Mouse (Mus musculus) right cerebral cortex, adult 2 months (tissue): ENCODE measurements around the gene Car14.
A peak's percentile ranks its signal among the peaks of the same experiment; 100 is the strongest.
"Not testable (repeated sequence)": the region's sequence is repeated elsewhere in the genome, so short reads cannot be mapped to it uniquely, and the experiment has no call there.

Experiments
- DNase-seq, 2 experiments: peaks; one replicate each; pipeline ENCODE4 v3.0.0; 2021 to 2022; ENCODE audit warnings: low spot score in 2 of 2

Car14 gene

GRCm38 (mm10) chr3:95904568-95904967 lies at the start of gene Car14:
Gene Car14, minus strand, starts transcription at chr3:95904691.
- no peak for DNase-seq

DNA sequence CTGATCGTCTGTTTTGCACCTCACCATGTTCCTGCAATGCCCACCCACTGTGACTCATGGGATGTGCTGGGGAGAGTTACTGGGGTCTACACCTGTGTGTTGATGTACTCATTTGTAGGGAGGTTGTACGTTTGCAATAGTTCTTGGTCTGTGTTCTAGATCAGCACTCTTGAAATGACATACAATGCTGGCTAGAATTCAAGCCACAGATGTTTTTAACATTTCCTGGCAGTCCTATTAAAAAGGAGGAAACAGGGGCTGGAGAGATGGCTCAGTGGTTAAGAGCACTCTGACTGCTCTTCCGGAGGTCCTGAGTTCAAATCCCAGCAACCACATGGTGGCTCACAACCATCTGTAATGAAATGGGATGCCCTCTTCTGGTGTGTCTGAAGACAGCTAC lies 49.0 kb upstream of the Car14 start:
- no peak for DNase-seq

DNA sequence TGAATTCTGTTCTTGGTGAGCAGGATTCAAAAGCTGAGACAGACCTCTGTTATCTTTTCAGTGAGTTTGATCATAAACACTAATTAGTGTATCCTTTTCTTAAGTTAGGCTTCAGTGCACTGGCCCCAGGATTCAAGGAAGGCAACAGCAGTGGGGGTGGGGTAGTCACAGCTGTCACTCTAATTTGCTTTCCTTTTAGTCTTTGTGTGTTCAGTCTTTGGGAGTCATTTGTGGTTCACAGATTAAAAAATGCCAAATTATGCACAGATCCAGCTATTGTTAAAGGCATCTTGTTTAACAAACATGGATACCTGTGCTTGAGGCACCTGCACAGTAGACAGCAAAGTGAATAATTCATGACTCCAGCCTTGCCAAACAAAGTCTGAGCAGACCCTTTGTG lies 48.5 kb upstream of the Car14 start:
- DNase-seq, result no peak

GRCm38 (mm10) chr3:95951566-95951965 lies 47.1 kb upstream of the Car14 start:
- DNase-seq, result not testable (repeated sequence)

DNA sequence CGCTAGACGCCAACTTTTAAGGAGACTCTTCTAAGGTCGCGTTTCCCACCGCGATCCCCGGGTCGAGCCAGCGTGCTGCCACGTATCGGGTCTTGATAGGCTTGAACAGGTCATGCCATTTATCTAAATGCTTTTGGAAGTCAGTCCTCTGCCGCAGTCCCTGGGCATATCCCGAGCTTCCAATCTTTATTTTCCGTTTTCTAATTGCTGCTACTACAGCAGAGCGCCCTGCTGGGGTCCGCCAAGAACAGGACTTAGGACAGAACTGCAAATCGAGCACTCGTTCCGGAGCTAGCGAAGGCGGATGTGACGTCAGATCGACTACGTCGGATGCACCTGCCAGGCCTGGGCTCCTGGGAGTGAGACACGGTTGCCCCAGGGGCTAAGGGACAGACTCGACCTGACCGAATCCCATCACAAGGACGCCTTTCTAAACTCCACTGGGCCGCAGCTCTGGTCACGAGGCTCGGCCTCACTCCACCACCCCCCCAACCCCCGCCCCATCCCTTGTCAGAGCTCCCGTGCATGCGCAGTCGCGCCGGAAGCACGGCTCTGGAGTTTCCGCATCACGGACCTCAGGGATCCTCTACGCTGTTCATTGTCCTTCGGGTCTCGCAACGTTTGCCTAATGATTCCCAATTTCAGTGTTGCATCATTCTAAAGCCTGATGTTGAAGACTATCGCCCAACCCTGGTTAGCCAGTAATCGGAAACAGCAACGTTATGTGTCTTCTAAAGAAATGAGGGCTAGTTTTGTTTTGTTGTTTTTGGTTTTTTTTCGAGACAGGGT lies 46.5 kb upstream of the Car14 start:
- peak; percentile 88 to 97 for DNase-seq

- no peak for DNase-seq
These were observed 43.8 kb upstream of the Car14 start for GRCm38 (mm10) chr3:95948325-95948724.

DNA sequence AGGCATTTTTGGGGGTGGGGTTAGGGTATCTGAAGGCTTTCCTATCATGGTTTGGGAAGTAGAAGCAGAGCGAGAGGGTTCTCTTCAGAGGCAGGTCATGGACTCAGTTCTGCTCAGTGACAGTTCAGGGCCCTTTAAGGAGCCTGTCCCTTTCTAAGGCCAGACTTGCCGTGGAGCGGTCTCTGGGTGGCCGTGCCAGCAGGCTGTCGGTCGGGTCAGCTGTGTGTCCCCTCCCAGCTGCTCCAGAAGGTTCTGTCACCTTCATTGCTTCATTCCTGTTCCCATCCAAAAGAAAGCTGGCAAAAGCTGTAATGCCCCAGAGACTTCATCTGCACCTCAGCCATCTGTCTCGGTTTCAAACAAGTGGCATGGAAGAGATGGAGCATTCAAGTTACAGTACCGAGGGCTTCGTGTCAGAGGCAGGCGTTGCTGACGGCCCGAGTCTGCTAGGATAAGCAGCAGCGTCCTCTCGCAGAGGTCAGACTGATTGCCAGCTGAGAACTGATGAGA lies 41.3 kb upstream of the Car14 start:
- no peak for DNase-seq

GRCm38 (mm10) chr3:95944742-95945141 lies 40.3 kb upstream of the Car14 start:
- DNase-seq, result no peak

- DNase-seq, result no peak
These were observed 38.7 kb upstream of the Car14 start for GRCm38 (mm10) chr3:95943226-95943625.

DNA sequence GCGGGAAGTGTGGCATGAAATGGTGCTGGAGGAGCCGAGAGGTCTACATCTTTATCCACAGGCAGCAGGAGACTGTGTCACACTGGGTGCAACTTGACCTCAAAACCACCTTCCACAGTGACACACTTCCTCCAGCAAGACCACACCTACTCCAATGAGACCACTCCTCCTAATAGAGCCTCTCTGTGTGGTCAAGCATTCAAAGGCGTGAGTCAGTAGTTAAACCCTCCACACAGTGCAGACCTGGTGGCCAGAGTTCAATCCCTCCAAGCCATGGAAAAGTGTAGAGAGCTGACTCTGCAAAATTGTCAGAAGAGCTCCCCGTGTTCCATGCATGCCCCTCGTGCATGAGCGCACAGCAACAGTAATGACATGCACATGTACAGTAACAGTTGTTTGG lies 38.3 kb upstream of the Car14 start:
- no peak for DNase-seq

DNA sequence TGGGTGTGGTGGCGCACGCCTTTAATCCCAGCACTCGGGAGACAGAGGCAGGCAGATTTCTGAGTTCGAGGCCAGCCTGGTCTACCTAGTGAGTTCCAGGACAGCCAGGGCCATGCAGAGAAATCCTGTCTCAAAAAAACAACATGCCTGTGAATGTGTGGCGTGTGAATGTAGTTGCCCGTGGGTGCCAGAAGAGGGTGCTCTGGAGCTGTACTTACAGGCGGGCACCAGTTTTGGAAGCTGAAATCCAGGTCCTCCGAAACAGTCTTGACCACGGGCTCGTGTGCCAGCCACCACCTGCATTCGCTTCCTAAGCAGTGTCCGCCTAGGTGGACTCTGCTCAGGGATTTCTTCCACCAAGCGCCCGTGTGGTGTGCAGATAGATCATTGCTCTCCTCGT lies 34.3 kb upstream of the Car14 start:
- no peak for DNase-seq

DNA sequence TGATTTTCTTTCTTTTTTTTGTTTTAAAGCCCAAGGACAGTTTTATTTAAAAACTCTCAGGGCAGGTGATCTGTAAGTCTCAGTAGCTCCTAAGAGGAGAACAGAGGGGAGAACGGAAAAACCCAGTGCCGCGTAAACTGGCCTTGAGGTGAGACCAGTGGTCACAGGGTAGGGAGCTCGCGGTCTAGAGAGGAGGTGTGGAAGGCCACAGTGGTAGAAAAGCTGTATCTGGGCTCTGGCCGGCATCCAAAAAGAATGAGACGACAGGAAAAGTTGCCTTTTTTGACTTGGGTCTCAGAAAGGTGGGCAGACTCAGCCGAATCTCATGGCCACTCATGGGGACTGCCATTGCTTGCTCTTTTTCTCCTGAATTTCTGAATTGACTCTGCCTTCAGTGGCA lies 33.7 kb upstream of the Car14 start:
- no peak for DNase-seq

DNA sequence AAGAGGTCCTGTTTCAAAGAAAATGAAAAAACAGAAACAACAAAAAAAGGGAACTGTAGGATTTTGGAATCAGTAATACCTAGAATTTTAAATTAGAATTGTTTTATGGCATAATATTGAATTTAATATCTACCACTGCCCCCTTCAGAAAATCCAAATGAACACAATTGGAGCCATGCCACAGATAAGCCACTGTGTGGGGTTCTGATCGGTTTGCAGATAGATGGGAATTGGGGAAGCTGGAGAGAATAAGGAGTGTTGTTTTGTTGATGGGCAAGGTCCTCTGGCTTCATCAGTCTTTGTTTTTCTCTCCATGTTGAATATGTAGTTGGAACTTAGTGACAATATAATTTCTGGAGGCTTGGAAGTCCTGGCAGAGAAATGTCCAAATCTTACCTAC lies 30.0 kb upstream of the Car14 start:
- no peak for DNase-seq

DNA sequence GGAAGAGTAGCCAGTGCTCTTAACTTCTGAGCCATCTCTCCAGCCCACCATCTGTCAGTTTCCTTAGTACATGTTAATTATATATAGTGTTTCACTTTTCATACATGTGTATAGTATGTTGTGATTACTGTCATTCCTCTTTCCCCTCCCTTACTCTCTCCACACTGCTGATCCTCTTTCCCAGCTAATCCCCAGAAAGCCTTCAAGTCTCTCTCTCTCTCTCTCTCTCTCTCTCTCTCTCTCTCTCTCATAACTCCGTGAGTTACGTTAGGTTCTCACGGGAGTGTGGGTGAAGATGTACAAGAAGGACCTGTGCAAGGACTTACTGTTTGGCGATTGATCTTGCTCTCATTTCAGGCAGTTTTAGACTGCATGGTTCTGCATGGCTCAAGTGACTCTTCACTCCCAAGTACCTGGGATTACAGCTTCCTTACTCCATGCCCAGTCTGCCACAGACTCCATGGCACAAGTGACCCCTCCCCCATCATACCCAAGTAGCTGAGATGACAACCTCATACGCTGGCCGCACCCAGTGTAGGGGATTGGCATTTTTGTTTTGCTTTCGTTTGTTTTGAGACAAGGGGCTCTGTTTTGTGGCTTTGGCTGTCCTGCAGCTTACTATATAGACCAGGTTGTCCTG lies 28.7 kb upstream of the Car14 start:
- DNase-seq, result no peak

DNA sequence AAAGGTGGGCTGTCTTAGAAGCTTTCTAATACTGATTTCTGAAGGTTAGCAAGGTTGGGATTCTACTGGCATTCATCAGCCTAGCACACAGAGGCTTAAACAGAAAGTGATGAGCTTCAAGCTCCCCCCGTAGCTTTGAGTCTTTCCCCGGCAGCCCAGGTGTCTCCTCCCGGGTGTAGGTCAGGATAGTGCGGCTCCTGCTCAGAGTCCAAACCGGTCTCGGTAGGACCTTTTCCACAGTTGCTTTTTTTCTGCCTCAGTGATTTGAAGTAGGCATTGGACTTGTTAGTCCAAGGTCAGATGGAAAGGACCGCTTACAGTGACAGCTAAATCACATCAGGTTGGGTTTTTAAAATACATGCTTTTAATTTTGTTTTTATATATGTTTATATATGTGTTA lies 28.1 kb upstream of the Car14 start:
- DNase-seq, result no peak

DNA sequence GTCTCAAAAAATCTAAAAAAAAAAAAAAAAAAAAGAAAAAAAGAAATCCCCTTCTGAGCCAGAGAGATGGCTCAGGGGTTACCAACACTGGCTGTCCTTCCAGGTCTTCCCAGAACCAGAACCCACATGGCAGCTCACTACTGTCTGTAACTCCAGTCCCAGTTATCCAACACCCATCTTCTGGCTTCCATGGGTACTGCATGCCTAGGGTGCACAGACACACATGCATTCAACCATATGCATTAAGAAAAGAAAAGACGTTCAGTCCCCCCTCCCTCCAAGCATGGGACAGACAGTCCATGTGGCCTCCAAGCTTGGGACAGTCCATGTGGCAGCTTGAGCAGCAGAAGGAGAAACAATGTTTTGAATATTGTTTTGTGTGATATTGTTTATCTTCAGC lies 27.7 kb upstream of the Car14 start:
- DNase-seq, result no peak

- DNase-seq, result no peak
These were observed 27.0 kb upstream of the Car14 start for GRCm38 (mm10) chr3:95931471-95931870.

DNA sequence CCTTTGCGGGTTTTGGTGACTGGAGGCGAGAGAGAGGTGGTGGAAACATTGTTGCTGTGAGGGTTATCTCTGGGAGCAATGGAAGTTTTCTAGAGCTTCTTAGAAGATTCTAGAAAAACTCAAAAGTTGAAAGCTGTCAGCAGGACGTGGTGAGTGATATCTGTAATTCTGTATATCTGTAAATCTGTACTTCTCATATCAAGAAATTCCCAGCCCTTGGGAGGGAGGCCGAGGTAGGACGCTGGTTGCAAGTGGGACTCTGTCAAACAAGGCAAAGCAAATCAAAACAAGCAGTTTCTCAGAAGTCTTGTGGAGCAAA lies 25.9 kb upstream of the Car14 start:
- no peak for DNase-seq

DNA sequence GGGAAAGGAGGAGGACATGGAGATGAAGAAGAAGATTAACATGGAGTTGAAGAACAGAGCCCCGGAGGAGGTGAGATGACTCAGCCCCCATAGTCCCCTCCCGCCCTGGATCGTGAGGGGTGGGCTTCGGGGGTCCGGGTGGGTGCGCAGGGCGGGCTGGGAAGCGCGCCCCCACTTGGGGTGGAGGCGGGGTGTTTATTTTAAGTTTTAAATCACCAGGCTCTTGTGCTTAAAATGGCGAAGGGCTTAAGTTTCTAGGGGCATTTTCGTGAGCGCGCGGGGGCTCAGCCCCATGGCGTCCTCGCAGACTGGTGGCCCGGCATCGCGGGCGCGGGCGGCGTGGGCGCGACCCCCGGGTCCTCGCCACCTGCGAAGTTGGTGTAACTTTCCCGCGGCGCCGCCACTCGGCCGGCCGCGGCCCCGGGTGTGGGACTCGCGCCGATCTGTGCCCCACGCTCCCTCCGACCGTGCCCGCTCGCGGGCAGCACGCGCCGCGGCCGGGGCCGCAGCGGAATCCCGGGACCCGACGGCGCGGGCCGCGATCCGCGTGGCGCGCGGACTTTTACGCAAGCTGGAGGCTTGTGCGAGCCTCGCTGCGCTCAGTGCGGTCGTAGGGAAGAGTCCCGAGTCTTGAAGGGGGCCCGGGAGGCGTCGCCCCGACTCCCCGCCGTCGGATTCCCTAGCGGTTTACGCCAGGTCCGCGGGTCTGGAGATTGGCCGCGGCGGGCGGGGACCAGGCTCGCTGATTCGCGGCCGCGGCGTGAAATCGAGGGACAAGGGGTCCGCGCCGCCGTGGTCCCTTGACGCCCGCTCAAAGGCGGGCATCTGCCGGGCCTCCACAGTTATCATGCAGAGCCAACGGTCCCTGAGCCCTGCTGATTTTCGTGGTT lies 25.3 kb upstream of the Car14 start:
- peak; percentile 16 to 28 for DNase-seq

- peak; percentile 96 to 97 for DNase-seq
These were observed 24.4 kb upstream of the Car14 start, which contains the start of gene Anp32e for GRCm38 (mm10) chr3:95928658-95929503. Gene Anp32e, plus strand, starts transcription at chr3:95929246.

DNA sequence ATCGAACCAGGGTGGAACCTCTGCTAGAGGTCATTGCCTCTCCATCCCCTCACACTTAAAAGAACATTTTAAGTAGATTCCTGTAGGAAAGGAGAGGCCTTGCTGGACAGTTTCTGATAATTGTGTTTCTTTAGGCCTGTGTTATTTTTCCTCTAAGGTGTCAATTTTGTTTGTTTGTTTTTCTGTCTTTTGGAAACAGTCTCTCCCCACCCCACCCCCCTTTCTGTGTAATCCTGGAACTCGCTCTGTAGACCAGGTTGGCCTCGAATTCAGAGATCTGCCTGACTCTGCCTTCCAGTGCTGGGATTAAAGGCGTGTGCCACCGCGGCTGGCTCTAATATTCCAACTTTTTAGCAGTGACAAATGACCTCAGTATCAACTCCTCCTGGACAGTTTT lies 23.8 kb upstream of the Car14 start:
- no peak for DNase-seq
